37 mouse cellular contexts compared by ENCODE assay signal in genomic region chr8:62123098-62123497, GRCm38 (mm10). TPM values are rescaled to one million over a fixed set of nuclear protein-coding genes. Genes with fewer than 3 reads are reported as not detected.
"Had no signal": no experiment of that assay in that cellular context is flagged by ENCODE, and none has a peak within 500 bp of the region (broad histone marks: within the 10 kb centered on the region; RNA-seq: fewer than 3 reads in every experiment).

Gene Anxa10 (minus strand): TSS chr8:62123150.

- H3K27ac ChIP-seq: embryonic facial prominence, embryonic 10.5 days; embryonic facial prominence, embryonic 12.5 days; embryonic facial prominence, embryonic 13.5 days; embryonic facial prominence, embryonic 15.5 days; forebrain, embryonic 10.5 days; forebrain, embryonic 12.5 days; forebrain, embryonic 13.5 days; forebrain, embryonic 15.5 days; gastrocnemius, adult 2 months; heart, adult 2 months had no signal

- H3K4me3 ChIP-seq: embryonic facial prominence, embryonic 10.5 days; embryonic facial prominence, embryonic 12.5 days; embryonic facial prominence, embryonic 13.5 days; embryonic facial prominence, embryonic 15.5 days; erythroblast, embryonic 14.5 days; forebrain, embryonic 10.5 days; forebrain, embryonic 12.5 days; forebrain, embryonic 13.5 days; forebrain, embryonic 15.5 days; gastrocnemius, adult 2 months; heart, adult 2 months had no signal

- H3K9me3 ChIP-seq: embryonic facial prominence, embryonic 10.5 days; embryonic facial prominence, embryonic 12.5 days; embryonic facial prominence, embryonic 13.5 days; embryonic facial prominence, embryonic 15.5 days; forebrain, embryonic 10.5 days; forebrain, embryonic 12.5 days; forebrain, embryonic 13.5 days; forebrain, embryonic 15.5 days had no signal

- DNase-seq: cerebellum, adult 8-10 months; cerebellum, adult 9-10 months; cerebellum, adult 9-11 months; cerebellum, postnatal 10 days; cerebellum, postnatal 14 days; cerebellum, postnatal 25 days; cerebellum, postnatal 36 days; embryo, embryonic 11 days; forebrain, postnatal 0 days; gastrocnemius, adult 2 months; gastrocnemius, postnatal 10 days; gastrocnemius, postnatal 14 days; gastrocnemius, postnatal 25 days; gastrocnemius, postnatal 36 days; heart, adult 11 months; heart, adult 18-20 months; heart, adult 2 months had no signal

- H3K4me1 ChIP-seq: embryonic facial prominence, embryonic 10.5 days; embryonic facial prominence, embryonic 12.5 days; embryonic facial prominence, embryonic 13.5 days; embryonic facial prominence, embryonic 15.5 days; forebrain, embryonic 10.5 days; forebrain, embryonic 12.5 days; forebrain, embryonic 13.5 days; forebrain, embryonic 15.5 days had no signal

- H3K4me2 ChIP-seq: embryonic facial prominence, embryonic 12.5 days; embryonic facial prominence, embryonic 13.5 days; embryonic facial prominence, embryonic 15.5 days; forebrain, embryonic 12.5 days; forebrain, embryonic 13.5 days; forebrain, embryonic 15.5 days had no signal

- H3K27me3 ChIP-seq: embryonic facial prominence, embryonic 12.5 days; embryonic facial prominence, embryonic 13.5 days; embryonic facial prominence, embryonic 15.5 days; forebrain, embryonic 12.5 days; forebrain, embryonic 13.5 days; forebrain, embryonic 15.5 days had no signal

- ATAC-seq: forebrain, embryonic 13.5 days; forebrain, embryonic 14.5 days; forebrain, embryonic 15.5 days; forebrain, embryonic 16.5 days; forebrain, postnatal 0 days had no signal

- H3K36me3 ChIP-seq: embryonic facial prominence, embryonic 10.5 days; embryonic facial prominence, embryonic 12.5 days; embryonic facial prominence, embryonic 13.5 days; embryonic facial prominence, embryonic 15.5 days; forebrain, embryonic 10.5 days; forebrain, embryonic 12.5 days; forebrain, embryonic 15.5 days had no signal

- H3K9ac ChIP-seq: embryonic facial prominence, embryonic 12.5 days; embryonic facial prominence, embryonic 13.5 days; embryonic facial prominence, embryonic 15.5 days; forebrain, embryonic 12.5 days; forebrain, embryonic 13.5 days; forebrain, embryonic 15.5 days; forebrain, postnatal 0 days had no signal

RNA-seq across cellular contexts. Expression of gene Anxa10, which starts in this region (rescaled TPM):
- total RNA-seq: common myeloid progenitor, adult 5-6 weeks; forebrain, postnatal 0 days; gastrocnemius, adult 18-20 months; gastrocnemius, adult 2 months; gastrocnemius, adult 8-10 months; gastrocnemius, postnatal 10 days; gastrocnemius, postnatal 14 days; gastrocnemius, postnatal 25 days; gastrocnemius, postnatal 36 days; gastrocnemius, postnatal 4 days; granulocyte monocyte progenitor cell, adult 5-6 weeks; heart, adult 18-20 months; heart, adult 2 months had no signal
- polyA plus RNA-seq: embryonic facial prominence, embryonic 10.5 days; embryonic facial prominence, embryonic 11.5 days; embryonic facial prominence, embryonic 12.5 days; embryonic facial prominence, embryonic 13.5 days; embryonic facial prominence, embryonic 14.5 days; embryonic facial prominence, embryonic 15.5 days; erythroblast, embryonic 14.5 days; forebrain, embryonic 10.5 days; forebrain, embryonic 11.5 days; forebrain, embryonic 12.5 days; forebrain, embryonic 13.5 days; forebrain, embryonic 14.5 days; forebrain, embryonic 15.5 days; forebrain, embryonic 16.5 days; forebrain, postnatal 0 days; gonadal fat pad, adult 2 months; heart, adult 2 months had no signal
